Mouse (Mus musculus) bone marrow, adult 2 months (tissue): Measurements from ENCODE around the gene Nr2e1. TPM values are rescaled to one million over a fixed set of nuclear protein-coding genes. Genes with fewer than 3 reads are reported as not detected.
A peak's percentile ranks its signal among the peaks of the same experiment; 100 is the strongest.

Experiments
- H3K27ac ChIP-seq: fragments of 200-500 bp; 2 replicates; pipeline ENCODE4 v1.5.1; 2012; ENCODE audit warnings: low read depth, mild to moderate bottlenecking, control low read depth, inconsistent platforms, low read length; ENCODE audit not compliant: control insufficient read depth, poor library complexity, insufficient read depth
- H3K4me1 ChIP-seq: fragments of 200-500 bp; 2 replicates; pipeline ENCODE4 v1.6.1; 2011; ENCODE audit warnings: low read length; ENCODE audit not compliant: control insufficient read depth, insufficient read depth
- H3K4me3 ChIP-seq: fragments of 200-500 bp; replicated peaks from 2 replicates; pipeline ENCODE3; 2011; ENCODE audit warnings: mild to moderate bottlenecking, low read depth, low read length, control low read depth; ENCODE audit not compliant: control insufficient read depth
- CTCF ChIP-seq: fragments of 200-500 bp; IDR thresholded peaks from 2 replicates; pipeline ENCODE4 v1.5.1; 2011; ENCODE audit warnings: low read length, control low read depth; ENCODE audit not compliant: control insufficient read depth, insufficient read depth
- POLR2A ChIP-seq: fragments of 200-500 bp; IDR thresholded peaks from 2 replicates; pipeline ENCODE4 v1.6.1; 2011; ENCODE audit warnings: low read depth, mild to moderate bottlenecking, control low read depth, low read length, borderline replicate concordance; ENCODE audit not compliant: control insufficient read depth
- WGBS: fragments of 180-500 bp; shearing (Covaris S2); methylation state at CpG from one replicate; pipeline ENCODE4 v1.1.7; 2018; 5-methylcytosine and 5-hydroxymethylcytosine counted together
- polyA plus RNA-seq: library from polyadenylated mRNA; stranded (reverse); fragments of >200 nt; gene quantifications from 2 replicates; pipeline ENCODE4 v1.2.4, GENCODE M21; 2011; ENCODE audit warnings: low replicate concordance; ENCODE audit not compliant: missing spikeins, insufficient read depth, insufficient read length

Nr2e1 gene
- polyA plus RNA-seq, 1 experiment, result not detected

GRCm38 (mm10) chr10:42613639-42614381 lies 30.4 kb upstream of the Nr2e1 start:
- TF ChIP-seq POLR2A, result no peak
- TF ChIP-seq CTCF, result no peak

GRCm38 (mm10) chr10:42613075-42613474 lies 29.6 kb upstream of the Nr2e1 start:
- Histone ChIP-seq H3K4me1 (no peaks in the 10 kb centered on the region), H3K4me3 (no peak overlapping the region), H3K27ac (no peak overlapping the region)
- TF ChIP-seq CTCF, result no peak
- no peak for TF ChIP-seq POLR2A
- 17% methylated on average over 12 of the region's 12 CpGs for WGBS

More at GRCm38 (mm10) chr10:42613639-42614381, 30.4 kb upstream of the Nr2e1 start:
- Histone ChIP-seq H3K27ac (no peak overlapping the region), H3K4me1 (no peaks in the 10 kb centered on the region), H3K4me3 (no peak overlapping the region)
- WGBS, result 5% methylated on average over 27 of the region's 40 CpGs

GRCm38 (mm10) chr10:42606757-42607156 lies 23.3 kb upstream of the Nr2e1 start:
- no peak for TF ChIP-seq POLR2A
- no peak for TF ChIP-seq CTCF
- no peaks in the 10 kb centered on the region for H3K4me1 ChIP-seq
- H3K27ac ChIP-seq, result no peak overlapping the region
- H3K4me3 ChIP-seq, result no peak overlapping the region
- 65% methylated on average over 4 of the region's 4 CpGs for WGBS

GRCm38 (mm10) chr10:42604874-42605273 lies 21.4 kb upstream of the Nr2e1 start:
- TF ChIP-seq POLR2A, result no peak
- TF ChIP-seq CTCF, result peak; percentile 55
- 65% methylated on average over 2 of the region's 2 CpGs for WGBS
- Histone ChIP-seq H3K4me1 (no peaks in the 10 kb centered on the region), H3K27ac (no peak overlapping the region), H3K4me3 (no peak overlapping the region)

GRCm38 (mm10) chr10:42601556-42601955 lies 18.1 kb upstream of the Nr2e1 start:
- TF ChIP-seq POLR2A (no peak), CTCF (peak; percentile 63)
- Histone ChIP-seq H3K4me3 (no peak overlapping the region), H3K4me1 (no peaks in the 10 kb centered on the region), H3K27ac (no peak overlapping the region)
- WGBS, result 41% methylated on average over 10 of the region's 10 CpGs

- WGBS, result 75% methylated on average over 8 of the region's 8 CpGs
- H3K27ac ChIP-seq, result no peak overlapping the region
- no peak overlapping the region for H3K4me3 ChIP-seq
- no peak for TF ChIP-seq CTCF
- TF ChIP-seq POLR2A, result no peak
- H3K4me1 ChIP-seq, result no peaks in the 10 kb centered on the region
Measured at GRCm38 (mm10) chr10:42598615-42599014, 15.2 kb upstream of the Nr2e1 start.

GRCm38 (mm10) chr10:42593201-42593600 lies 9.8 kb upstream of the Nr2e1 start:
- WGBS, result 34% methylated on average over 7 of the region's 7 CpGs
- no peak for TF ChIP-seq CTCF
- TF ChIP-seq POLR2A, result no peak
- Histone ChIP-seq H3K4me1 (no peaks in the 10 kb centered on the region), H3K27ac (no peak overlapping the region), H3K4me3 (no peak overlapping the region)

- 5% methylated on average over 25 of the region's 25 CpGs for WGBS
- Histone ChIP-seq H3K4me3 (no peak overlapping the region), H3K4me1 (no peaks in the 10 kb centered on the region), H3K27ac (no peak overlapping the region; the same call in 1 of the 2 replicates)
- no peak for TF ChIP-seq CTCF
- no peak for TF ChIP-seq POLR2A
Measured at GRCm38 (mm10) chr10:42591993-42592686, 8.7 kb upstream of the Nr2e1 start.
